Comparison of ENCODE assay signal across 10 mouse cellular contexts in the genomic region with DNA sequence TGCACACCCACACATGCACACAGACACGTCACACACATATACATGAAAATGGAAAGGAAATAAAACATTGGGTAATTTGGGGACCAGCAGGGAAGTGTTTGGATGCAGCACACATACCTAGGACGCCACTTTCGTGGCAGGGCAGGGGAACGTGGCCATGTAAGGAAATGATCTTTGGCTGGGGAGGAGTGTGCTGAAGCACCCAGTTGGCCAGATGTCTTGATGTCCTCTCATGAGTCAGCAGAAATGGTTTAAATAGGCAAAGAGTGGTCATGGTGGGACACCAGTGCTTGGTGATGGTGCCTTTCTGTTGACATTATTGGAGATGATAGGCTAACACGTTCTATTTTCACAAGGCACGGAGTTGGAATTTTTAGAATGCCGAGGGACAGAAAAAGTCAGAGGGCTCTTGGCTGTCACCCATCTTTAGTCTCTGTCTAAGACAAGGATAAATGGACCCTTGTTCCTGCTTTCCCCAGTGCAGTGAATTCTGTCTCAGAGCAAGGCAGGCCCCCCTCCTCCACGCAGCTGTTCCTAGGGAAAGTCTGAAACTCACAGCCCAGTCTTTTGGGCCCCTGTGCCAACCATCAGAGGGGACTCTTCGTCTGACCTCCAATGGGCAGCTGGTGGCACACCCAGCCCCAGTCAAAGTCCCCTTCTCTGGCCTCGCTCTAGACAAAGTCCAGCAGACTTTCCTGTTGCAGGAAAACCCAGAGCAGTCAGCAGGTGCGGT. TPM values are rescaled to one million over a fixed set of nuclear protein-coding genes. Genes with fewer than 3 reads are reported as not detected.
A peak's percentile ranks its signal among the peaks of the same experiment; 100 is the strongest.
DNase-seq lines count a peak whose midpoint lies in the region; ATAC-seq lines count a peak whose summit lies in the region.
"Had no signal": no experiment of that assay in that cellular context is flagged by ENCODE, and none has a peak within 500 bp of the region (broad histone marks: within the 10 kb centered on the region; RNA-seq: fewer than 3 reads in every experiment).

No protein-coding gene starts in this region.

- peak; percentile 27 to 53 for DNase-seq in left cerebral cortex, postnatal 10 days (ENCODE audit: extremely low spot score in 1 of 2, low spot score in 2 of 2)
- DNase-seq in left cerebral cortex, adult 8-10 months (ENCODE audit: low spot score in 2 of 2), result no peak
- peak; percentile 67 for DNase-seq in brain, adult 2 months (ENCODE audit: low read depth, low spot score)
- DNase-seq in fibroblast of lung, adult 2 months (ENCODE audit: low read depth), result peak; percentile 25
- DNase-seq in kidney, postnatal 25 days, result peak; percentile 43 to 62
- DNase-seq in urinary bladder, postnatal 10 days (ENCODE audit: low spot score), result no peak
- DNase-seq: gastrocnemius, postnatal 10 days; lung, embryonic 14.5 days had no signal

- intact Hi-C loops in left cerebral cortex, postnatal 10 days (cut with DNase I), result loop anchor here (5.0 kb wide), 1 partner anchor 54 kb away; a partner anchor contains a TSS

- ATAC-seq in CD4-positive, CD25-positive, alpha-beta regulatory T cell, adult 4 months, result no peak
- ATAC-seq: activated CD4-positive, CD25-positive, alpha-beta regulatory T cell, adult 4 months had no signal

RNA-seq across cellular contexts. Expression of a gene that starts 56.1 kb away (rescaled TPM):
- total RNA-seq in left cerebral cortex, postnatal 10 days (2021), result 10 to 100 TPM in 1 of 2 experiments, 1 to 10 TPM in 1; 9.0 to 11.1 TPM
- total RNA-seq in left cerebral cortex, adult 8-10 months (2022), result 1 to 10 TPM; 7.2 to 9.4 (median 8.6) TPM
- polyA plus RNA-seq in CD4-positive, CD25-positive, alpha-beta regulatory T cell, adult 4 months (2017; shearing (Covaris generic)), result 1 to 10 TPM; 7.4 to 8.3 TPM

Comparison
In these comparisons a context has a peak if more than half of its experiments do, and no peak if none do; other contexts are left out.
1. DNase-seq: peak in left cerebral cortex, postnatal 10 days (2 of 2), brain, adult 2 months (single experiment), fibroblast of lung, adult 2 months (single experiment) and kidney, postnatal 25 days (2 of 2); none in left cerebral cortex, adult 8-10 months (0 of 2) and urinary bladder, postnatal 10 days (single experiment).